Mouse (Mus musculus): ENCODE data around the gene Acad8.

Acad8 gene

GRCm38 (mm10) chr9:26985090-26985613, 14.2 kb downstream of the Acad8 start:
- no peak for DNase-seq (ENCODE audit: low read depth)

DNA sequence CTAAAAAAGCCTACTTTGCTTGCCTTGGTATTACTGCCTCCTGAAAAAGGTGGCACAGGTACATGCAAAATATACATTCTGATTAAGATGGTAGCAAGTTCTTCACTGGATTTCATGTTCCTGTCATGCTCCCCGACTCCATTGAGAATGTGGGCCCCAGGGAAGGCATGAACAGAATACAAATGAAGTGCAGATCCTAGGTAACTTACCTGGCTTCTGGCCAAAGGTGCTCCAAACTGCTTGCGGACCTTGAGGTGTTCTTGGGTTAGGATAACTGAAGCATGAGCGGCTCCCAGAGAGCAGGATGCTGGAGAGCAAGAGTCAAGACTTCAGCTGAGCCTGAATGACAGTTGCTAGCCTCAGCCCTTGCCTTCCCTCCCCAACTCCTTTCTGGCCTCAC, 20.6 kb downstream of the Acad8 start:
- no peak for DNase-seq (ENCODE audit: low read depth)

GRCm38 (mm10) chr9:26977754-26978153, 21.6 kb downstream of the Acad8 start:
- DNase-seq (ENCODE audit: low read depth) = no peak

- DNase-seq (ENCODE audit: low read depth) = no peak
These were observed 51.6 kb downstream of the Acad8 start for GRCm38 (mm10) chr9:26947790-26948189.

- DNase-seq (ENCODE audit: low read depth) = no peak
These were observed 75.2 kb downstream of the Acad8 start for GRCm38 (mm10) chr9:26924146-26924545.
